ENCODE assay signal across 16 mouse cellular contexts in genomic region chr4:137527368-137527767, GRCm38 (mm10). TPM values are rescaled to one million over a fixed set of nuclear protein-coding genes. Genes with fewer than 3 reads are reported as not detected.
DNase-seq lines count a peak whose midpoint lies in the region; ATAC-seq and TF ChIP-seq lines count a peak whose summit lies in the region.
"Had no signal": no experiment of that assay in that cellular context is flagged by ENCODE, and none has a peak within 500 bp of the region (broad histone marks: within the 10 kb centered on the region; RNA-seq: fewer than 3 reads in every experiment).

No protein-coding gene starts in this region.

- no peak overlapping the region for H3K27ac ChIP-seq in kidney, embryonic 16.5 days (ENCODE audit: low read length)
- no peak overlapping the region for H3K27ac ChIP-seq in stomach, postnatal 0 days (replicated peaks)
- H3K27ac ChIP-seq: heart, embryonic 15.5 days; hindbrain, embryonic 15.5 days; liver, embryonic 15.5 days had no signal

- H3K9ac ChIP-seq in kidney, embryonic 16.5 days (replicated peaks; ENCODE audit: low read length) = no peak overlapping the region
- H3K9ac ChIP-seq in stomach, postnatal 0 days (ENCODE audit: low read length) = no peak overlapping the region
- H3K9ac ChIP-seq: heart, embryonic 15.5 days; hindbrain, embryonic 15.5 days; liver, embryonic 15.5 days had no signal

- no peaks in the 10 kb centered on the region for H3K9me3 ChIP-seq in kidney, embryonic 16.5 days (ENCODE audit: low read length)
- no peaks in the 10 kb centered on the region for H3K9me3 ChIP-seq in stomach, postnatal 0 days (ENCODE audit: control insufficient read depth, low read length)
- H3K9me3 ChIP-seq: heart, embryonic 15.5 days; hindbrain, embryonic 15.5 days; liver, embryonic 15.5 days had no signal

- no peak for ATAC-seq in kidney, embryonic 16.5 days (ENCODE audit: low FRiP score, low TSS enrichment)
- ATAC-seq in stomach, postnatal 0 days (ENCODE audit: low FRiP score, low TSS enrichment) = peak; percentile 68

- H3K27me3 ChIP-seq in kidney, embryonic 16.5 days (ENCODE audit: insufficient read depth, low read length) = no peaks in the 10 kb centered on the region
- H3K27me3 ChIP-seq in stomach, postnatal 0 days (ENCODE audit: control insufficient read depth, insufficient read depth, low read length) = no peaks in the 10 kb centered on the region
- H3K27me3 ChIP-seq: heart, embryonic 15.5 days; hindbrain, embryonic 15.5 days; liver, embryonic 15.5 days had no signal

- H3K36me3 ChIP-seq in kidney, embryonic 16.5 days (ENCODE audit: insufficient read depth, low read length) = peaks cover 63% of the 10 kb centered on the region
- peaks cover 24% of the 10 kb centered on the region for H3K36me3 ChIP-seq in stomach, postnatal 0 days (ENCODE audit: control insufficient read depth, insufficient read depth, low read length)
- H3K36me3 ChIP-seq: hindbrain, embryonic 15.5 days; liver, embryonic 15.5 days had no signal

- TF ChIP-seq EP300 in stomach, postnatal 0 days (optimal IDR thresholded peaks at IDR 0.05) = no peak

- peak; percentile 65 for DNase-seq in kidney, adult 11 months
- DNase-seq in testis, postnatal 10 days (ENCODE audit: low spot score) = peak; percentile 61
- no peak for DNase-seq in testis, postnatal 14 days (ENCODE audit: low spot score)
- peak; percentile 55 to 63 for DNase-seq in kidney, adult 8-10 months
- peak; percentile 74 for DNase-seq in stomach, postnatal 0 days (ENCODE audit: low spot score)
- DNase-seq in urinary bladder, adult 2 months (ENCODE audit: low spot score) = no peak
- DNase-seq in spleen, postnatal 14 days (ENCODE audit: low spot score in 2 of 2) = no peak
- DNase-seq: cerebellum, adult 11-12 months; layer of hippocampus, adult 9-11 months; right cerebral cortex, postnatal 25 days had no signal

- no peak for TF ChIP-seq CTCF in stomach, postnatal 0 days (IDR thresholded peaks at IDR 0.05; ENCODE audit: low read depth)

- H3K4me2 ChIP-seq in kidney, embryonic 16.5 days (replicated peaks; ENCODE audit: low read depth, low read length) = no peak overlapping the region
- no peak overlapping the region for H3K4me2 ChIP-seq in stomach, postnatal 0 days (replicated peaks; ENCODE audit: low read depth)
- H3K4me2 ChIP-seq: heart, embryonic 15.5 days; hindbrain, embryonic 15.5 days; liver, embryonic 15.5 days had no signal

- 84% methylated on average over 4 of the region's 4 CpGs for WGBS in kidney, embryonic 16.5 days
- WGBS in stomach, postnatal 0 days = 50% methylated on average over 4 of the region's 4 CpGs

- H3K4me1 ChIP-seq in kidney, embryonic 16.5 days (ENCODE audit: insufficient read depth, low read length) = no peaks in the 10 kb centered on the region
- no peaks in the 10 kb centered on the region for H3K4me1 ChIP-seq in stomach, postnatal 0 days (replicated peaks; ENCODE audit: control insufficient read depth, insufficient read depth)
- H3K4me1 ChIP-seq: heart, embryonic 15.5 days; hindbrain, embryonic 15.5 days; liver, embryonic 15.5 days; megakaryocyte, embryonic 14.5 days had no signal

- H3K4me3 ChIP-seq in kidney, embryonic 16.5 days (ENCODE audit: low read length) = no peak overlapping the region
- no peak overlapping the region for H3K4me3 ChIP-seq in stomach, postnatal 0 days (ENCODE audit: low read depth, low read length)
- H3K4me3 ChIP-seq: heart, embryonic 15.5 days; hindbrain, embryonic 15.5 days; liver, embryonic 15.5 days; megakaryocyte, embryonic 14.5 days had no signal

RNA-seq across cellular contexts. Expression of gene Ldlrad2, which starts 47.0 kb away (rescaled TPM):
- polyA plus RNA-seq in kidney, embryonic 16.5 days (2015; fragmentation: Nextera tagmentation; extraction: Ambion mirVana) = not detected in 2 replicates
- polyA plus RNA-seq in stomach, postnatal 0 days (2015; fragmentation: Nextera tagmentation; extraction: Ambion mirVana) = not detected in 2 replicates
- polyA plus RNA-seq in urinary bladder, adult 2 months (2012; rRNA removed) = not detected in 2 replicates
- polyA plus RNA-seq: forebrain, embryonic 11.5 days; liver, embryonic 15.5 days had no signal

RNA-seq across cellular contexts. Expression of gene Hspg2, which starts 58.8 kb away (rescaled TPM):
- 39.6 and 41.7 TPM in 2 replicates for polyA plus RNA-seq in kidney, embryonic 16.5 days (2015; fragmentation: Nextera tagmentation; extraction: Ambion mirVana)
- 16.0 and 18.8 TPM in 2 replicates for polyA plus RNA-seq in stomach, postnatal 0 days (2015; fragmentation: Nextera tagmentation; extraction: Ambion mirVana)
- polyA plus RNA-seq in urinary bladder, adult 2 months (2012; rRNA removed) = 35.5 and 115 TPM in 2 replicates

Comparison
In these comparisons a context has a peak if more than half of its experiments do, and no peak if none do; other contexts are left out.
1. DNase-seq: peak in kidney, adult 11 months (single experiment), testis, postnatal 10 days (single experiment), kidney, adult 8-10 months (2 of 2) and stomach, postnatal 0 days (single experiment); none in testis, postnatal 14 days (single experiment), urinary bladder, adult 2 months (single experiment) and spleen, postnatal 14 days (0 of 2).